Mouse (Mus musculus): Measurements from ENCODE around the gene Pak7.

DNA sequence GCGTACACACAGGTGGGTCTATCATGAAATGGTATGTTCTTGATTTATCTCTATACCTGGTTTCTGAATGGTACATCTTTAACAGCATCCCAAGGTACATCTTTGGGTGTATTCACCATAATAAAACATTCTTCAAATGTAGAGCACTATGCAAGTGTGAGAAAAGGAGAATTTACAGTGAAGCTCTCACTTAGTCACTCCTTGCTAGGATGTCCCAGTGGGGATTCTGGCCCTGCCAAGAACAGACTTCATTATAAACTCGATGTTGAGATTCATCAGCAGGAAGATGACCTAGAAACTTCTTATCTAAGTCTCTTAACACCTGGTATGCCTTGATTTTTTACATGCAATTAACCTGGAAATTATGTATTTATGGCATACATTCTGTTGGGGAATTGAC is 85.6 kb downstream of the Pak7 start:
- no peak for TF ChIP-seq CTCF (IDR thresholded peaks at IDR 0.05; ENCODE audit: control insufficient read depth, insufficient read depth, insufficient read length)
- no peak for TF ChIP-seq MAX (IDR thresholded peaks at IDR 0.05)
